Comparison of ENCODE assay signal across 14 mouse cellular contexts in the genomic region with DNA sequence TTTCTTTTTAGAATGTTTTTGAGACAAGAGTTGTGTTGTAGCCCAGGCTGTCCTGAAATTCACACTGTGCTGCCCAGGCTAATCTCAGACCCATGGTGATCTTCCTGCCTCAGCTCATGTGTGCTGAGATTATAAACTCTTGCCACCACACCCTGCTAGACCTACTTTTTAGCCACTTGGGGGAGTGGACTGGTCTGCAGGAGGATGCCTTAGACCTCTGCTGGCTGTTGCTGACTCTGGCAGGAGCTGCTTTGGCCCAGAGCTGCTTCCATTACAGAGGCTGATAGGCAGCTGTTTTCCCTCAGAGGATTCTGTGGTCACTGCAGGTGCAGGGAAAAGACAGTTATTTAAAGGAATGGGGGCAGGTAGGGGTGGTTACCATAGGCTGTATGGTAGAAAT. TPM values are rescaled to one million over a fixed set of nuclear protein-coding genes. Genes with fewer than 3 reads are reported as not detected.
A peak's percentile ranks its signal among the peaks of the same experiment; 100 is the strongest.
DNase-seq lines count a peak whose midpoint lies in the region; ATAC-seq and TF ChIP-seq lines count a peak whose summit lies in the region.
"Had no signal": no experiment of that assay in that cellular context is flagged by ENCODE, and none has a peak within 500 bp of the region (broad histone marks: within the 10 kb centered on the region; RNA-seq: fewer than 3 reads in every experiment).

No protein-coding gene starts in this region.

- peak; percentile 13; the same call in 1 of the 2 replicates for TF ChIP-seq CTCF in midbrain, postnatal 0 days (IDR thresholded peaks at IDR 0.05)
- no peak for TF ChIP-seq CTCF in MEL (IDR thresholded peaks at IDR 0.05 in 2 of 3, conservative IDR thresholded peaks at IDR 0.05 in 1 of 3; ENCODE audit: control insufficient read depth in 1 of 3, insufficient read depth in 1 of 3, low read depth in 2 of 3, low read length in 3 of 3, poor library complexity in 1 of 3, severe bottlenecking in 1 of 3)
- TF ChIP-seq CTCF in liver, adult 2 months (IDR thresholded peaks at IDR 0.05; ENCODE audit: low read depth, low read length) = 0 out of 2 replicates have a peak, but pooled peaks have one; percentile 13

- H3K27ac ChIP-seq in midbrain, postnatal 0 days (ENCODE audit: low read depth, low read length) = no peak overlapping the region
- no peak overlapping the region for H3K27ac ChIP-seq in midbrain, embryonic 14.5 days (replicated peaks; ENCODE audit: low read depth, low read length)
- H3K27ac ChIP-seq in MEL (ENCODE audit: control insufficient read depth, low read depth, low read length) = no peak overlapping the region
- H3K27ac ChIP-seq in liver, adult 2 months (replicated peaks; ENCODE audit: insufficient read depth, low read depth, low read length) = no peak overlapping the region
- H3K27ac ChIP-seq: embryonic facial prominence, embryonic 10.5 days; midbrain, embryonic 13.5 days; neural tube, embryonic 12.5 days had no signal

- no peaks in the 10 kb centered on the region for H3K9me3 ChIP-seq in midbrain, postnatal 0 days (ENCODE audit: low read length)
- H3K9me3 ChIP-seq in midbrain, embryonic 14.5 days (ENCODE audit: control insufficient read depth, low read length) = no peaks in the 10 kb centered on the region
- no peaks in the 10 kb centered on the region for H3K9me3 ChIP-seq in MEL (replicated peaks; ENCODE audit: insufficient read depth, low read length)
- H3K9me3 ChIP-seq: embryonic facial prominence, embryonic 10.5 days; midbrain, embryonic 13.5 days; neural tube, embryonic 12.5 days had no signal

- ATAC-seq in midbrain, postnatal 0 days (ENCODE audit: low FRiP score) = no peak
- no peak for ATAC-seq in midbrain, embryonic 14.5 days (ENCODE audit: low FRiP score, low TSS enrichment)
- peak; percentile 30; the same call in 1 of the 2 replicates for ATAC-seq in neutrophil, adult 5-6 weeks (ENCODE audit: extremely low read depth, insufficient number of reproducible peaks, low FRiP score, poor library complexity, severe bottlenecking)
- ATAC-seq: midbrain, embryonic 13.5 days had no signal

- no peaks in the 10 kb centered on the region for H3K4me1 ChIP-seq in midbrain, postnatal 0 days (ENCODE audit: insufficient read depth, low read length)
- H3K4me1 ChIP-seq in midbrain, embryonic 14.5 days (ENCODE audit: control insufficient read depth, insufficient read depth, low read length) = no peaks in the 10 kb centered on the region
- peaks cover 21 to 29% of the 10 kb centered on the region in 2 experiments for H3K4me1 ChIP-seq in MEL (ENCODE audit: control insufficient read depth in 1 of 2, insufficient read depth in 2 of 2, low read length in 2 of 2)
- no peaks in the 10 kb centered on the region; the same call in 1 of the 2 replicates for H3K4me1 ChIP-seq in liver, adult 2 months (ENCODE audit: control insufficient read depth, insufficient read depth, low read length)
- H3K4me1 ChIP-seq: embryonic facial prominence, embryonic 10.5 days; midbrain, embryonic 13.5 days; neural tube, embryonic 12.5 days had no signal

- no peak for TF ChIP-seq EP300 in MEL (IDR thresholded peaks at IDR 0.05; ENCODE audit: low read depth in 1 of 2, low read length in 2 of 2)

- no peak overlapping the region for H3K4me3 ChIP-seq in midbrain, postnatal 0 days (ENCODE audit: low read depth, low read length)
- H3K4me3 ChIP-seq in midbrain, embryonic 14.5 days (replicated peaks; ENCODE audit: low read depth, low read length) = no peak overlapping the region
- no peak overlapping the region for H3K4me3 ChIP-seq in MEL (ENCODE audit: control insufficient read depth in 1 of 2, insufficient read depth in 1 of 2, low read depth in 2 of 2, low read length in 2 of 2)
- no peak overlapping the region for H3K4me3 ChIP-seq in liver, adult 2 months (ENCODE audit: insufficient read depth, low read depth, low read length)
- H3K4me3 ChIP-seq: embryonic facial prominence, embryonic 10.5 days; midbrain, embryonic 13.5 days; neural tube, embryonic 12.5 days had no signal

- DNase-seq in midbrain, postnatal 0 days (ENCODE audit: low spot score) = no peak
- no peak for DNase-seq in midbrain, embryonic 14.5 days
- peak; percentile 34 for DNase-seq in MEL (ENCODE audit: low read depth, low spot score)
- DNase-seq in liver, adult 2 months (ENCODE audit: extremely low read depth, low read depth, low spot score) = no peak
- no peak for DNase-seq in left cerebral cortex, postnatal 10 days (ENCODE audit: extremely low spot score in 1 of 2, low spot score in 2 of 2)
- DNase-seq in left cerebral cortex, postnatal 4 days = no peak
- DNase-seq: adrenal gland, postnatal 10 days; cerebellum, postnatal 10 days; heart, postnatal 10 days; kidney, postnatal 14 days had no signal

- intact Hi-C loops in left cerebral cortex, postnatal 10 days (cut with DNase I) = no loop called here
- intact Hi-C loops in left cerebral cortex, postnatal 4 days (cut with DNase I) = no loop called here

- H3K27me3 ChIP-seq in midbrain, postnatal 0 days (ENCODE audit: insufficient read depth, low read length) = no peaks in the 10 kb centered on the region
- no peaks in the 10 kb centered on the region for H3K27me3 ChIP-seq in midbrain, embryonic 14.5 days (ENCODE audit: control insufficient read depth, insufficient read depth, low read length)
- no peaks in the 10 kb centered on the region for H3K27me3 ChIP-seq in MEL (ENCODE audit: control insufficient read depth in 1 of 2, insufficient read depth in 2 of 2, low read length in 2 of 2)
- H3K27me3 ChIP-seq in liver, adult 2 months (ENCODE audit: control insufficient read depth, insufficient read depth, low read length) = no peaks in the 10 kb centered on the region
- H3K27me3 ChIP-seq: midbrain, embryonic 13.5 days; neural tube, embryonic 12.5 days had no signal

- no peak for TF ChIP-seq POLR2A in MEL (IDR thresholded peaks at IDR 0.05; ENCODE audit: control insufficient read depth in 1 of 2, insufficient read depth in 1 of 2, low read depth in 1 of 2, low read length in 2 of 2, poor library complexity in 1 of 2)
- TF ChIP-seq POLR2A in liver, adult 2 months (IDR thresholded peaks at IDR 0.05; ENCODE audit: extremely low read depth, insufficient read depth, low read length) = no peak

- peaks cover 5% of the 10 kb centered on the region; the same call in 1 of the 2 replicates for H3K79me2 ChIP-seq in MEL (ENCODE audit: control insufficient read depth, insufficient read depth, low read length, poor library complexity)
- H3K79me2 ChIP-seq in liver, adult 2 months (ENCODE audit: control insufficient read depth, insufficient read depth, low read length) = peaks cover 4% of the 10 kb centered on the region

- no peaks in the 10 kb centered on the region; the same call in 1 of the 2 replicates for H3K36me3 ChIP-seq in midbrain, postnatal 0 days (ENCODE audit: insufficient read depth, low read length)
- H3K36me3 ChIP-seq in midbrain, embryonic 14.5 days (ENCODE audit: control insufficient read depth, insufficient read depth, low read length) = peaks cover 10% of the 10 kb centered on the region
- peaks cover 0 to 56% of the 10 kb centered on the region in 2 experiments; a peak in 2 of 4 replicates for H3K36me3 ChIP-seq in MEL (ENCODE audit: control insufficient read depth in 1 of 2, insufficient read depth in 2 of 2, low read length in 2 of 2)
- peaks cover 1% of the 10 kb centered on the region for H3K36me3 ChIP-seq in liver, adult 2 months (ENCODE audit: control insufficient read depth, insufficient read depth, low read length)
- H3K36me3 ChIP-seq: neural tube, embryonic 12.5 days had no signal

- TF ChIP-seq RAD21 in MEL (IDR thresholded peaks at IDR 0.05; ENCODE audit: low read depth, low read length) = no peak

- no peak overlapping the region for H3K4me2 ChIP-seq in midbrain, postnatal 0 days (ENCODE audit: low read depth, low read length, poor library complexity, severe bottlenecking)
- no peak overlapping the region for H3K4me2 ChIP-seq in midbrain, embryonic 14.5 days (ENCODE audit: low read length)
- H3K4me2 ChIP-seq: midbrain, embryonic 13.5 days; neural tube, embryonic 12.5 days had no signal

- H3K9ac ChIP-seq in midbrain, postnatal 0 days (replicated peaks; ENCODE audit: low read length, poor library complexity, severe bottlenecking) = no peak overlapping the region
- H3K9ac ChIP-seq in midbrain, embryonic 14.5 days (replicated peaks; ENCODE audit: low read length) = no peak overlapping the region
- H3K9ac ChIP-seq in MEL (ENCODE audit: control insufficient read depth, low read depth, low read length, poor library complexity, severe bottlenecking) = no peak overlapping the region
- H3K9ac ChIP-seq in liver, adult 2 months (ENCODE audit: low read depth, low read length) = no peak overlapping the region
- H3K9ac ChIP-seq: midbrain, embryonic 13.5 days; neural tube, embryonic 12.5 days had no signal

RNA-seq across cellular contexts. Expression of a gene that starts 17.7 kb away (rescaled TPM):
- total RNA-seq in midbrain, postnatal 0 days (2014; rRNA removed) = 26.1 and 26.6 TPM in 2 replicates
- 9.5 and 9.7 TPM in 2 replicates for polyA plus RNA-seq in midbrain, postnatal 0 days (2015; fragmentation: Nextera tagmentation; extraction: Ambion mirVana)
- 16.5 and 18.5 TPM in 2 replicates for polyA plus RNA-seq in midbrain, embryonic 14.5 days (2014; fragmentation: Nextera tagmentation; extraction: Ambion mirVana)
- total RNA-seq in MEL (2012; rRNA removed) = 13.1 and 14.6 TPM in 2 replicates
- polyA plus RNA-seq in MEL (2012; ENCODE audit: insufficient read depth in 1 of 2, insufficient read length in 2 of 2, low read depth in 1 of 2, low replicate concordance in 2 of 2, missing spikeins in 1 of 2) = 10 to 100 TPM; 13.6 to 40.0 TPM
- total RNA-seq in liver, adult 2 months (2014; rRNA removed) = 18.5 and 19.7 TPM in 2 replicates
- 6.2 and 6.3 TPM in 2 replicates for polyA plus RNA-seq in liver, adult 2 months (2012; rRNA removed)
- total RNA-seq in neutrophil, adult 5-6 weeks (2017) = 51.9 and 58.2 TPM in 2 replicates
- 10 to 100 TPM; 24.4 to 25.4 TPM for total RNA-seq in left cerebral cortex, postnatal 10 days (2021)
- 10 to 100 TPM; 19.7 to 22.7 TPM for total RNA-seq in left cerebral cortex, postnatal 4 days (2021)

RNA-seq across cellular contexts. Expression of a gene that starts 46.5 kb away (rescaled TPM):
- total RNA-seq in midbrain, postnatal 0 days (2014; rRNA removed) = 149 and 182 TPM in 2 replicates
- polyA plus RNA-seq in midbrain, postnatal 0 days (2015; fragmentation: Nextera tagmentation; extraction: Ambion mirVana) = 404 TPM in 2 replicates
- polyA plus RNA-seq in midbrain, embryonic 14.5 days (2014; fragmentation: Nextera tagmentation; extraction: Ambion mirVana) = 544 and 580 TPM in 2 replicates
- total RNA-seq in MEL (2012; rRNA removed) = 50.9 and 51.5 TPM in 2 replicates
- 10 to 100 TPM in 1 of 2 experiments, not detected in 1; 87.6 TPM for polyA plus RNA-seq in MEL (2012; ENCODE audit: insufficient read depth in 1 of 2, insufficient read length in 2 of 2, low read depth in 1 of 2, low replicate concordance in 2 of 2, missing spikeins in 1 of 2)
- 46.6 and 55.2 TPM in 2 replicates for total RNA-seq in liver, adult 2 months (2014; rRNA removed)
- polyA plus RNA-seq in liver, adult 2 months (2012; rRNA removed) = 104 and 117 TPM in 2 replicates
- 99.4 and 115 TPM in 2 replicates for total RNA-seq in neutrophil, adult 5-6 weeks (2017)
- 100 to 1,000 TPM; 154 to 157 TPM for total RNA-seq in left cerebral cortex, postnatal 10 days (2021)
- total RNA-seq in left cerebral cortex, postnatal 4 days (2021) = 100 to 1,000 TPM; 212 to 232 TPM

RNA-seq across cellular contexts. Expression of a gene that starts 56.6 kb away (rescaled TPM):
- total RNA-seq in midbrain, postnatal 0 days (2014; rRNA removed) = 23.2 and 27.4 TPM in 2 replicates
- polyA plus RNA-seq in midbrain, postnatal 0 days (2015; fragmentation: Nextera tagmentation; extraction: Ambion mirVana) = 9.9 and 11.1 TPM in 2 replicates
- 16.7 and 19.1 TPM in 2 replicates for polyA plus RNA-seq in midbrain, embryonic 14.5 days (2014; fragmentation: Nextera tagmentation; extraction: Ambion mirVana)
- 21.4 and 23.7 TPM in 2 replicates for total RNA-seq in MEL (2012; rRNA removed)
- polyA plus RNA-seq in MEL (2012; ENCODE audit: insufficient read depth in 1 of 2, insufficient read length in 2 of 2, low read depth in 1 of 2, low replicate concordance in 2 of 2, missing spikeins in 1 of 2) = 10 to 100 TPM in 1 of 2 experiments, not detected in 1; 41.9 TPM
- total RNA-seq in liver, adult 2 months (2014; rRNA removed) = 43.8 and 50.8 TPM in 2 replicates
- 10.4 and 10.5 TPM in 2 replicates for polyA plus RNA-seq in liver, adult 2 months (2012; rRNA removed)
- total RNA-seq in neutrophil, adult 5-6 weeks (2017) = 113 and 137 TPM in 2 replicates
- total RNA-seq in left cerebral cortex, postnatal 10 days (2021) = 10 to 100 TPM; 83.3 to 83.9 TPM
- total RNA-seq in left cerebral cortex, postnatal 4 days (2021) = 10 to 100 TPM; 60.7 to 67.6 TPM

Comparison
In these comparisons a context has a peak if more than half of its experiments do, and no peak if none do; other contexts are left out.
1. CTCF ChIP-seq: peak in midbrain, postnatal 0 days (single experiment) and liver, adult 2 months (single experiment); none in MEL (0 of 3).